Mouse (Mus musculus) bone marrow macrophage, adult 2 months (primary cell): Measurements from ENCODE around the gene Fcgr2b.

ENCODE experiments used
- CTCF ChIP-seq: IDR thresholded peaks from 2 replicates; pipeline ENCODE4 v1.5.1; 2012; ENCODE audit warnings: low read depth, mild to moderate bottlenecking, low read length, moderate library complexity
- POLR2A ChIP-seq: IDR thresholded peaks from 2 replicates; pipeline ENCODE4 v1.6.1; 2012; ENCODE audit warnings: mild to moderate bottlenecking, low read depth, low read length, borderline replicate concordance

GRCm38 (mm10) chr1:170959791-170960190, 16.6 kb downstream of the Fcgr2b start:
- TF ChIP-seq CTCF (no peak), POLR2A (no peak)
